Mouse (Mus musculus) spleen, adult 2 months (tissue): Measurements from ENCODE around the gene Olfr524. TPM values are rescaled to one million over a fixed set of nuclear protein-coding genes. Genes with fewer than 3 reads are reported as not detected.

Experiments used
- DNase-seq, 2 experiments: peaks; one replicate each; pipeline versions ENCODE4 v3.0.0 to v3.0.0-alpha.2; 2012 to 2021; ENCODE audit warnings: low spot score in 2 of 2, low read depth in 1 of 2
- H3K27ac ChIP-seq: fragments of 200-500 bp; 2 replicates; pipeline ENCODE4 v1.5.1; 2012; ENCODE audit warnings: low read length, inconsistent platforms; ENCODE audit not compliant: insufficient read depth
- H3K27me3 ChIP-seq: fragments of 200-500 bp; 2 replicates; pipeline ENCODE4 v1.6.1; 2012; ENCODE audit warnings: mild to moderate bottlenecking, moderate library complexity, low read length, inconsistent platforms; ENCODE audit not compliant: control insufficient read depth, insufficient read depth
- H3K36me3 ChIP-seq: fragments of 200-500 bp; 2 replicates; pipeline ENCODE4 v1.6.1; 2012; ENCODE audit warnings: mild to moderate bottlenecking, low read length, inconsistent platforms; ENCODE audit not compliant: control insufficient read depth, insufficient read depth
- H3K4me1 ChIP-seq: fragments of 200-500 bp; 2 replicates; pipeline ENCODE4 v1.6.1; 2011; ENCODE audit warnings: inconsistent platforms; ENCODE audit not compliant: control insufficient read depth, insufficient read depth, insufficient read length
- H3K4me3 ChIP-seq: fragments of 200-500 bp; 2 replicates; pipeline ENCODE4 v1.5.1; 2011; ENCODE audit warnings: mild to moderate bottlenecking, inconsistent platforms; ENCODE audit not compliant: insufficient read depth, insufficient read length; ENCODE audit errors: extremely low read depth
- CTCF ChIP-seq: fragments of 200-500 bp; IDR thresholded peaks from 2 replicates; pipeline ENCODE4 v1.5.1; 2011; ENCODE audit warnings: mild to moderate bottlenecking, inconsistent platforms; ENCODE audit not compliant: insufficient read depth, insufficient read length, insufficient replicate concordance; ENCODE audit errors: extremely low read depth
- POLR2A ChIP-seq: fragments of 200-500 bp; IDR thresholded peaks from 2 replicates; pipeline ENCODE4 v1.6.1; 2011; ENCODE audit warnings: low read depth, low read length, inconsistent platforms
- WGBS: fragments of 180-500 bp; shearing (Covaris S2); methylation state at CpG from one replicate; pipeline ENCODE4 v1.1.7; 2018; 5-methylcytosine and 5-hydroxymethylcytosine counted together
- polyA plus RNA-seq: library from polyadenylated mRNA; depleted of rRNA; stranded (reverse); fragments of >200 nt; gene quantifications from 2 replicates; pipeline ENCODE4 v1.2.3, GENCODE M21; 2012

Olfr524 gene
- polyA plus RNA-seq, 1 experiment = 0.07 TPM

DNA sequence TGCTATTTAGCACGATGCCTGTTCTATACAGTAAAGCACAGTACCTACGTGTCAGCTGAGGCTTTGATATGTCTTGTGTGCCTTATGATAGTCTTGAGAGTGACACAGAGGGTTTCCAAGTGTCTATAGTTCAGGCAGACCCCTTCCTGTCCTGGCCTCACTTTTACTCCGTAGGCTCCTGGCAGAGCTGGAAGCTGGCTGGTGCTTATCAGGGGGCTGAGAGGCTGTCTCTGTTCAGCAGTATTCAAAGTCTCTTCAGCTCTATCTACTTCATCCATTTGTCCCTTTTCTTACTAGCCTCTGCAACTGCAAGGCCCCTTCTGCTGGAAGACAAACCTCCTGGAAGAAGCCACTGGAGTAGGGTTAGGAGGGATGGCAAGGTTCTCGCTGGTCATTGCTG, 4.7 kb downstream of the Olfr524 start:
- no peak overlapping the region for H3K27ac ChIP-seq
- no peaks in the 10 kb centered on the region for H3K36me3 ChIP-seq
- no peak for TF ChIP-seq POLR2A
- no peak for TF ChIP-seq CTCF
- 77% methylated on average over 4 of the region's 4 CpGs for WGBS
- DNase-seq = no peak
- peaks cover 4% of the 10 kb centered on the region; the same call in 1 of the 2 replicates for H3K4me1 ChIP-seq
- no peak overlapping the region for H3K4me3 ChIP-seq
- H3K27me3 ChIP-seq = no peaks in the 10 kb centered on the region

DNA sequence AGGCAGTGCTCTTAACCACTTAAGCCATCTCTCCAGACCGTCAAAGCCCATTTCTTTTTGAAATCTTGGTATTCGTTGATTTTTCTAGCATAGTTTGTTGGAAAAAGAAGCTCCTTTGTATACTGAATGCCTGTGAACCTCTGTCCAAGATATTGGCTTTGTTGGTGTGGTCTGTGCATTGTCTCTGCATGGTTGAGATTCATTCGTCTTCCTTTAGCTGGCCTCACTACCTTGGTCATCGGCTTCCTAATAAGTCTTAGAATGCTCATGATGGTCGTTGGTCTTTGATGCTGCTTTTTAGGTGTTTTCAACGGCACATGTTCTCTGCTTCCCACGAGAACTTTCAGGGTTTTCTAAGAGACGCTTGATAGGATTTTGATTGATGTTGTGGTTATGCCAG, 9.8 kb downstream of the Olfr524 start:
- Histone ChIP-seq H3K27me3 (no peaks in the 10 kb centered on the region), H3K36me3 (no peaks in the 10 kb centered on the region), H3K4me3 (no peak overlapping the region), H3K4me1 (no peaks in the 10 kb centered on the region), H3K27ac (no peak overlapping the region)
- TF ChIP-seq CTCF (no peak), POLR2A (no peak)
- 70% methylated on average over 8 of the region's 8 CpGs for WGBS
- DNase-seq = no peak

DNA sequence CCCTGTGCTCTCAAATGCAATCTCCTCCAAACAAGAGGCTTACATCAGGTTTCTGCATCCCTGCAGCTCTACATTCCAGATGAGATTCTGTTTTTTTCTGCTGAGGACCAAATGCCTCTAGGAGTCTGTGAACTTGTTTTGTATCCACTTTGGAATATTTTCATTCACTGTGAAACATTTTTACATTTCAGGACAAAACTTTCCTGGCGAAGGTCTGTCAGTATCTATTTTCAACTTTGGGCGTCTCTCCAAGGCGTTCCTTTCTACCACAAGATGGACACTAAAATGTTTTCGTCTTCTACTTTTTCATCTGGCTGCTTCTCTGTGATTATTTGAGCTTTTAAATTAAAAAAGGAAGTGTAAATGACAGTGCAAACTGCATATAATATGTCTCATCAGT, 11.7 kb downstream of the Olfr524 start:
- 82% methylated on average over 4 of the region's 4 CpGs for WGBS
- H3K27ac ChIP-seq = no peak overlapping the region
- no peaks in the 10 kb centered on the region for H3K4me1 ChIP-seq
- no peaks in the 10 kb centered on the region for H3K27me3 ChIP-seq
- H3K36me3 ChIP-seq = no peaks in the 10 kb centered on the region
- no peak overlapping the region for H3K4me3 ChIP-seq
- no peak for TF ChIP-seq CTCF
- no peak for TF ChIP-seq POLR2A
- no peak for DNase-seq

DNA sequence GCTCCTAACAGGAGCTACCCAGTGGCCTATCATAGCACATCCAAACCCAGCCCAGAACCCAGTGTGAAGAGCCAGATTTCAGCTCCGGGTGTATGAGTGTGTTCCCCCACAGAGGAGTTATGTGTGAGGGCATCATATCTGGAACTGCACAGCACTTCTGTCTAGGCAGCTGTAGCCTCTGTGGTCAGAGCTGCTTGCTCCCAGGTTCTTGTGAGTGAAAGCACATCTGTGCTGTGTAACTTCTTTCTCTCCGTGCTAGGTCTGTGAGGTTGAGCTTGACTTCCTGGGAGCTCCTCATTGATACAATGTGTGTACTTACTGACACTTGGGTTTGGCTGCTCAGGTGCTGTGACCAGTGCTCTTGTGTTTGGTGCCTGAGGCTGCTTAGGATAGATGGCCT, 12.9 kb downstream of the Olfr524 start:
- Histone ChIP-seq H3K4me3 (no peak overlapping the region), H3K4me1 (no peaks in the 10 kb centered on the region), H3K27ac (peak overlapping the region; percentile 33), H3K36me3 (no peaks in the 10 kb centered on the region), H3K27me3 (no peaks in the 10 kb centered on the region)
- WGBS = 54% methylated on average over 2 of the region's 2 CpGs
- DNase-seq = no peak
- TF ChIP-seq POLR2A (no peak), CTCF (no peak)

DNA sequence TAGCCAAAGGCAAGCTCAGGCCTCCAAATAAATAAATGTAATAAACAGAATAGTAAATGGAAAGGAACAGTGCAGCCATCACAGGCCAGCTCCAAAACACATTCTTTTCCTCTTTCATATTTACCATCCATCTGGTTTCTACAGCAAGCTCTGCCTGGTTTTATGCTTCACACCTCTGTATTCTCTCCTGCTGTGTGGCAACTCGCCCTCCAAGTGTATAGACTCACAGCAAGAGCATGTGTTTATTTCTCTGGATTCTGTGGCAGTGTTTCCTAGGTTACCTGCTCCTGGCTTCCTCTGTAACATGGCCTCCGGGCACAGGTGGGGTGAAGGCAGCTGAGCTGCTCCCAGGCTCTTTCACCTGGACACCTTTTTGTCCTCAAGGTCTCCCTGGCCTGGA, 13.3 kb downstream of the Olfr524 start:
- no peak for DNase-seq
- Histone ChIP-seq H3K36me3 (no peaks in the 10 kb centered on the region), H3K27ac (peak overlapping the region; percentile 33; the same call in 1 of the 2 replicates), H3K4me1 (no peaks in the 10 kb centered on the region), H3K27me3 (no peaks in the 10 kb centered on the region), H3K4me3 (no peak overlapping the region)
- TF ChIP-seq CTCF = no peak
- TF ChIP-seq POLR2A = no peak
- WGBS = 55% methylated on average over 2 of the region's 2 CpGs

DNA sequence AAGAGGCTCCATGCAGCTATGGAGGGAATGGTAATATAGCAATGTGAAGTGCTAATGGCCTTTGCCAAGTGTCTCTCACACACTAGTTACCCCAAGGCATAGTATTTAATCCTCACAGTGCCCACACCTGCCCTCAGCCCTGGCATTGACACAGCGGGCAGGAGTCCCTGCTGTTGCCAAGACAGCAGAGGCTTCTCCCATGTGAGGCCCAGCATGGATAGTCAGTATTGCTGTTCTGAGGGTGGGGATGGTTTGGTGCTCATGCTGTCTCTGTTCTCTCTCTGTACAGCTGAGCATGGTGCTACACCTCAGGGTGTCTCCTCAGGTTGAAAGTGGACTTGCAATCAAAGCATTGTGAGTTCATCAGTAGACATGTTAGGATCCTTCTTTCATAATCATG, 15.3 kb downstream of the Olfr524 start:
- H3K36me3 ChIP-seq = no peaks in the 10 kb centered on the region
- no peak overlapping the region for H3K4me3 ChIP-seq
- H3K27me3 ChIP-seq = no peaks in the 10 kb centered on the region
- H3K27ac ChIP-seq = no peak overlapping the region
- TF ChIP-seq POLR2A = no peak
- TF ChIP-seq CTCF = no peak
- WGBS = 96% methylated on average over 1 of the region's 1 CpGs
- DNase-seq = no peak
- no peaks in the 10 kb centered on the region for H3K4me1 ChIP-seq

DNA sequence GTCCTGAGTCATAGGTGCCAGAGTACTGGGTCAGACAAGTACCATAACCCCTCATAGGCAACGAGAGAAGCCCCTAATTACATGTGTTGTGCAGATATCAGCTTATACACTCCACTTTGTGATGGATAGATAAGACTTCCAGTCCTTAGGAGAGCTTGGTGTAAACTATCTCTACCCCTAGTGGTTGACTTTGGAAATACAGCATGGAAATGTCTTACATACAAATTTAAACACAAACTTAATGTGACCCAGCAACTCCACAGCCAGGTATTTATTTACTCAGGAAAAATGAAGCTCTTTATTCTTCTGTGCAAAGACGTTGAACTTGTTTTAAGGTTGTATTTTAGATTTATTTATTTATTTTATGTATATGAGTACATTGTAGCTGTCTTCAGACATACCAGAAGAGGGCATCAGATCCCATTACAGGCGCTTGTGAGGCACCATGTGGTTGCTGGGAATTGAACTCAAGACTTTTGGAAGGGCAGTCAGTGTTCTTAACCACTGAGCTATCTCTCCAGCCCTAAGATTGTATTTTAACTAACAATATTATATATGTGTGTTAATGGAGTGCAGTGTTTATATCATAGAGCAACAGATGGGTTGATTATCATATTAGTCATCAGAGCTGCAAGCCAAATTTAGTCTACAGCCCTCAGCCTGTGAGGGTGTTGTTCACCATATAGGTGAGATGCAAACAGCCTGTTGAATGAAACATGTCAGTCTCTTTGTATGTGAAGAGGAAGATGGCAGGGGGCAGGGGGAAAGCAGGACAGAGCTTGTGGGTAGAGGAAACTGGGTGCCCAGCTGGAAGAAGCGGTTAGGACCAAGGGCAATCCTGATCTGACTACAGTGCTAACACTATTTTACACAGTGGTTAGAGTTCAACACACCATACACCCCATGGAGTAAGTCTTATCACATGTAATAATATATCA, 17.1 kb downstream of the Olfr524 start:
- WGBS = 56% methylated on average over 4 of the region's 4 CpGs
- Histone ChIP-seq H3K36me3 (no peaks in the 10 kb centered on the region), H3K27ac (no peak overlapping the region), H3K4me3 (no peak overlapping the region), H3K27me3 (no peaks in the 10 kb centered on the region), H3K4me1 (no peaks in the 10 kb centered on the region)
- TF ChIP-seq CTCF (no peak), POLR2A (no peak)
- DNase-seq = no peak
